Mouse (Mus musculus): ENCODE data around the gene Krtap1-3. TPM values are rescaled to one million over a fixed set of nuclear protein-coding genes. Genes with fewer than 3 reads are reported as not detected.

Gene Krtap1-3
- polyA plus RNA-seq, 1 experiment from 2014 or later, result not detected

DNA sequence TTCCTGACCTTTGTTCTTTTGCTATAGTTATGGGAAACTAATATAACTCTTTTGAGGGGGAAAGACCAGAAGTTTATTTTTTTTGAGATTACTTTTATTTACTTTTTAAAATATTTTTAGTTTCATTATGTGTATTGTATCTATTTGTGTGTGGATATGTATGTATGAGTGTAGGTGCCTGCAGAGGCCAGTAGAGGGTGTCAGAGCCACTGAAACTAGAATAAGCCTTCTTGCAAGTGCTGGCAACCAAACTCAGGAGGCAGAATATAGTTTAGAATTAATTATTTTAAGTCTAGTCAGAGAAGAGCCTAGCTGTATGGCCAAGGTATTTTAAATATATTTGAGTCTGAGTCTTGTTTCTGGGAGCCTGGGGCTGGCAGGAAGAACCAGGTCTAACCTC, 43.2 kb downstream of the Krtap1-3 start:
- Histone ChIP-seq H3K4me1 (ENCODE audit: control insufficient read depth, insufficient read depth, low read depth, low read length) (no peaks in the 10 kb centered on the region), H3K4me3 (ENCODE audit: low read length) (no peak overlapping the region), H3K9ac (ENCODE audit: low read depth, low read length) (no peak overlapping the region), H3K27ac (ENCODE audit: low read depth, low read length) (no peak overlapping the region), H3K4me2 (ENCODE audit: low read length) (no peak overlapping the region), H3K9me3 (ENCODE audit: control insufficient read depth, low read length) (no peaks in the 10 kb centered on the region), H3K36me3 (ENCODE audit: control insufficient read depth, insufficient read depth, low read length) (no peaks in the 10 kb centered on the region), H3K27me3 (replicated peaks; ENCODE audit: control insufficient read depth, insufficient read depth, low read length) (no peaks in the 10 kb centered on the region)
- ATAC-seq, result no peak

Other genes starting within 250 kb of the Krtap1-3 start
- gene Krt27, start 240.2 kb downstream of the Krtap1-3 start, polyA plus RNA-seq (2015; fragmentation: Nextera tagmentation; extraction: Ambion mirVana), result 0.10 and 0.41 TPM in 2 replicates
- gene Krt28, start 216.4 kb downstream of the Krtap1-3 start, polyA plus RNA-seq (2015; fragmentation: Nextera tagmentation; extraction: Ambion mirVana), result 0.52 and 0.55 TPM in 2 replicates
- 22.8 and 27.5 TPM in 2 replicates for gene Krt10, start 202.0 kb downstream of the Krtap1-3 start, polyA plus RNA-seq (2015; fragmentation: Nextera tagmentation; extraction: Ambion mirVana)
- gene Krt12, start 169.1 kb downstream of the Krtap1-3 start, polyA plus RNA-seq (2015; fragmentation: Nextera tagmentation; extraction: Ambion mirVana), result 0.19 TPM in 1 of 2 replicates, not detected in the other
- gene Krt20, start 153.2 kb downstream of the Krtap1-3 start, polyA plus RNA-seq (2015; fragmentation: Nextera tagmentation; extraction: Ambion mirVana), result 0.10 and 0.19 TPM in 2 replicates
- 0.19 and 0.22 TPM in 2 replicates for gene Krt23, start 98.2 kb downstream of the Krtap1-3 start, polyA plus RNA-seq (2015; fragmentation: Nextera tagmentation; extraction: Ambion mirVana)
- gene Krt39, start 70.0 kb downstream of the Krtap1-3 start, polyA plus RNA-seq (2015; fragmentation: Nextera tagmentation; extraction: Ambion mirVana), result not detected in 2 replicates
- not detected in 2 replicates for gene Krt40, start 48.2 kb downstream of the Krtap1-3 start, polyA plus RNA-seq (2015; fragmentation: Nextera tagmentation; extraction: Ambion mirVana)
- gene Krtap3-3, start 40.5 kb downstream of the Krtap1-3 start, polyA plus RNA-seq (2015; fragmentation: Nextera tagmentation; extraction: Ambion mirVana), result not detected in 2 replicates
- not detected in 2 replicates for gene Krtap3-2, start 34.5 kb downstream of the Krtap1-3 start, polyA plus RNA-seq (2015; fragmentation: Nextera tagmentation; extraction: Ambion mirVana)
- gene Gm11939, start 31.9 kb downstream of the Krtap1-3 start, polyA plus RNA-seq (2015; fragmentation: Nextera tagmentation; extraction: Ambion mirVana), result not detected in 2 replicates
- gene Krtap3-1, start 24.7 kb downstream of the Krtap1-3 start, polyA plus RNA-seq (2015; fragmentation: Nextera tagmentation; extraction: Ambion mirVana), result not detected in 2 replicates
- gene Krtap1-5, start 10.3 kb downstream of the Krtap1-3 start, polyA plus RNA-seq (2015; fragmentation: Nextera tagmentation; extraction: Ambion mirVana), result not detected in 2 replicates
- not detected in 2 replicates for gene Krtap1-4, start 7.7 kb downstream of the Krtap1-3 start, polyA plus RNA-seq (2015; fragmentation: Nextera tagmentation; extraction: Ambion mirVana)
- gene Krtap9-3, start 6.8 kb upstream of the Krtap1-3 start, polyA plus RNA-seq (2015; fragmentation: Nextera tagmentation; extraction: Ambion mirVana), result not detected in 2 replicates
- not detected in 2 replicates for gene Gm11938, start 12.0 kb upstream of the Krtap1-3 start, polyA plus RNA-seq (2015; fragmentation: Nextera tagmentation; extraction: Ambion mirVana)
- not detected in 2 replicates for gene Gm11937, start 18.9 kb upstream of the Krtap1-3 start, polyA plus RNA-seq (2015; fragmentation: Nextera tagmentation; extraction: Ambion mirVana)
- gene Krtap2-4, start 23.5 kb upstream of the Krtap1-3 start, polyA plus RNA-seq (2015; fragmentation: Nextera tagmentation; extraction: Ambion mirVana), result not detected in 2 replicates
- gene Gm11562, start 29.1 kb upstream of the Krtap1-3 start, polyA plus RNA-seq (2015; fragmentation: Nextera tagmentation; extraction: Ambion mirVana), result not detected in 2 replicates
- not detected in 2 replicates for gene Krtap4-1, start 36.9 kb upstream of the Krtap1-3 start, polyA plus RNA-seq (2015; fragmentation: Nextera tagmentation; extraction: Ambion mirVana)
- gene Krtap4-2, start 43.7 kb upstream of the Krtap1-3 start, polyA plus RNA-seq (2015; fragmentation: Nextera tagmentation; extraction: Ambion mirVana), result not detected in 2 replicates
- gene Krtap4-7, start 52.8 kb upstream of the Krtap1-3 start, polyA plus RNA-seq (2015; fragmentation: Nextera tagmentation; extraction: Ambion mirVana), result not detected in 2 replicates
- not detected in 2 replicates for gene Gm11555, start 58.9 kb upstream of the Krtap1-3 start, polyA plus RNA-seq (2015; fragmentation: Nextera tagmentation; extraction: Ambion mirVana)
- not detected in 2 replicates for gene Gm11563, start 67.6 kb upstream of the Krtap1-3 start, polyA plus RNA-seq (2015; fragmentation: Nextera tagmentation; extraction: Ambion mirVana)
- not detected in 2 replicates for gene Krtap4-6, start 74.6 kb upstream of the Krtap1-3 start, polyA plus RNA-seq (2015; fragmentation: Nextera tagmentation; extraction: Ambion mirVana)
- gene Gm14190, start 99.4 kb upstream of the Krtap1-3 start, polyA plus RNA-seq (2015; fragmentation: Nextera tagmentation; extraction: Ambion mirVana), result not detected in 2 replicates
- not detected in 2 replicates for gene Gm14180, start 143.0 kb upstream of the Krtap1-3 start, polyA plus RNA-seq (2015; fragmentation: Nextera tagmentation; extraction: Ambion mirVana)
- not detected in 2 replicates for gene Gm11595, start 181.6 kb upstream of the Krtap1-3 start, polyA plus RNA-seq (2015; fragmentation: Nextera tagmentation; extraction: Ambion mirVana)
- gene Krtap4-8, start 189.4 kb upstream of the Krtap1-3 start, polyA plus RNA-seq (2015; fragmentation: Nextera tagmentation; extraction: Ambion mirVana), result not detected in 2 replicates
- gene Krtap4-9, start 193.9 kb upstream of the Krtap1-3 start, polyA plus RNA-seq (2015; fragmentation: Nextera tagmentation; extraction: Ambion mirVana), result not detected in 2 replicates
- not detected in 2 replicates for gene Gm11596, start 202.1 kb upstream of the Krtap1-3 start, polyA plus RNA-seq (2015; fragmentation: Nextera tagmentation; extraction: Ambion mirVana)
- gene Gm11569, start 207.6 kb upstream of the Krtap1-3 start, polyA plus RNA-seq (2015; fragmentation: Nextera tagmentation; extraction: Ambion mirVana), result not detected in 2 replicates
- gene Gm11554, start 213.1 kb upstream of the Krtap1-3 start, polyA plus RNA-seq (2015; fragmentation: Nextera tagmentation; extraction: Ambion mirVana), result not detected in 2 replicates
- gene Krtap4-13, start 218.6 kb upstream of the Krtap1-3 start, polyA plus RNA-seq (2015; fragmentation: Nextera tagmentation; extraction: Ambion mirVana), result not detected in 2 replicates
- gene Gm11564, start 224.3 kb upstream of the Krtap1-3 start, polyA plus RNA-seq (2015; fragmentation: Nextera tagmentation; extraction: Ambion mirVana), result not detected in 2 replicates
- gene 2300003K06Rik, start 246.7 kb upstream of the Krtap1-3 start, polyA plus RNA-seq (2015; fragmentation: Nextera tagmentation; extraction: Ambion mirVana), result not detected in 2 replicates

Measured in hindbrain, embryonic 16.5 days (tissue).